Mouse (Mus musculus) limb, embryonic 12.5 days (tissue): ENCODE measurements at regions not wholly inside any gene's neighbourhood (a gene's known extent, or its start where the extent isn't known, plus 50 kb on each side); places are given as distances from the start of the nearest gene placed in this dataset.

Source experiments
- ATAC-seq: fragments of 200-750 bp; cut with Nextera tagmentation; 2 replicates; pipeline ENCODE4 v1.8.0; 2017; ENCODE audit warnings: low read depth, moderate TSS enrichment; ENCODE audit not compliant: insufficient number of reproducible peaks, insufficient read depth, low FRiP score, low TSS enrichment
- H3K27ac ChIP-seq: fragments of 300-500 bp; sonication (generic); 2 replicates; pipeline ENCODE4 v1.5.1; 2016; ENCODE audit warnings: mild to moderate bottlenecking, moderate library complexity
- H3K27me3 ChIP-seq: fragments of 300-500 bp; sonication (generic); 2 replicates; pipeline ENCODE4 v1.6.1; 2016; ENCODE audit warnings: mild to moderate bottlenecking, moderate library complexity
- H3K36me3 ChIP-seq: fragments of 300-500 bp; sonication (generic); 2 replicates; pipeline ENCODE4 v1.6.1; 2016; ENCODE audit warnings: mild to moderate bottlenecking, moderate library complexity
- H3K4me1 ChIP-seq: fragments of 300-500 bp; sonication (generic); replicated peaks from 2 replicates; pipeline ENCODE4 v1.6.1; 2016
- H3K4me2 ChIP-seq: fragments of 300-500 bp; sonication (generic); 2 replicates; pipeline ENCODE4 v1.6.1; 2016; ENCODE audit warnings: mild to moderate bottlenecking, moderate library complexity
- H3K4me3 ChIP-seq: fragments of 300-500 bp; sonication (generic); replicated peaks from 2 replicates; pipeline ENCODE4 v1.5.1; 2016; ENCODE audit warnings: mild to moderate bottlenecking
- H3K9ac ChIP-seq: fragments of 300-500 bp; sonication (generic); replicated peaks from 2 replicates; pipeline ENCODE4 v1.6.1; 2016; ENCODE audit warnings: mild to moderate bottlenecking, moderate library complexity
- H3K9me3 ChIP-seq: fragments of 300-500 bp; sonication (generic); 2 replicates; pipeline ENCODE4 v1.6.1; 2016; ENCODE audit warnings: mild to moderate bottlenecking, moderate library complexity
- WGBS: fragments of 180-500 bp; shearing (Covaris S2); methylation state at CpG from one replicate; pipeline ENCODE4 v1.1.7; 2016; 5-methylcytosine and 5-hydroxymethylcytosine counted together

DNA sequence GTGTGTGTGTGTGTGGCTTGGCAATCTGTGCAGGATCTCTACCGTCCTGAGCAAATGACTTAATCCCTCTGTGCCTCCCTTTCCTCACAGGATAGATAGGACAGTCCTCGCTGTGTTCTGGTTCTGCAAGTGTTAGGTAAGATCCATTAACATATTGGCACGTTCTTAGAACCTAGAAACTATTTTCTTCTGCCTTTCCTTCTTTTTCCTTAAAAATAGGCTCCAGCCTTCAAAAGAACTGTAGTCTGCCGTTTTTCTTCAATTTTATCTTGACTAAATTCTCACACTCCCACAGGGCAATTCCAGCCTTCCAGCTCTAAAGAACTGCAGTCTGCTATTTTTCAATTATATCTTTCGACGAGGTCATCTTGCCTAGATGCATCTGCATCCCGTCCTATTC, 227.6 kb upstream of the Clint1 start:
- no peak overlapping the region for H3K9ac ChIP-seq
- no peaks in the 10 kb centered on the region for H3K27me3 ChIP-seq
- no peak overlapping the region for H3K4me2 ChIP-seq
- H3K4me3 ChIP-seq, result no peak overlapping the region
- H3K4me1 ChIP-seq, result no peaks in the 10 kb centered on the region
- 76% methylated on average over 7 of the region's 7 CpGs for WGBS
- ATAC-seq, result no peak
- H3K36me3 ChIP-seq, result no peaks in the 10 kb centered on the region
- H3K27ac ChIP-seq, result no peak overlapping the region
- no peaks in the 10 kb centered on the region for H3K9me3 ChIP-seq

GRCm38 (mm10) chr11:45629250-45629649, 222.6 kb upstream of the Clint1 start:
- 29% methylated on average over 1 of the region's 1 CpGs for WGBS
- no peaks in the 10 kb centered on the region for H3K27me3 ChIP-seq
- H3K9me3 ChIP-seq, result no peaks in the 10 kb centered on the region
- no peak overlapping the region for H3K27ac ChIP-seq
- no peaks in the 10 kb centered on the region for H3K36me3 ChIP-seq
- no peak overlapping the region for H3K9ac ChIP-seq
- no peak for ATAC-seq
- no peak overlapping the region for H3K4me2 ChIP-seq
- no peak overlapping the region for H3K4me3 ChIP-seq
- H3K4me1 ChIP-seq, result no peaks in the 10 kb centered on the region

- Histone ChIP-seq H3K4me1 (0 out of 2 replicates have a peak, but pooled peaks cover 8% of the 10 kb centered on the region), H3K4me2 (no peak overlapping the region), H3K9ac (no peak overlapping the region), H3K27ac (no peak overlapping the region), H3K27me3 (no peaks in the 10 kb centered on the region), H3K36me3 (no peaks in the 10 kb centered on the region), H3K4me3 (no peak overlapping the region), H3K9me3 (no peaks in the 10 kb centered on the region)
- WGBS, result 87% methylated on average over 10 of the region's 10 CpGs
- ATAC-seq, result no peak
Observed at GRCm38 (mm10) chr11:45634535-45635235, 217.2 kb upstream of the Clint1 start.

DNA sequence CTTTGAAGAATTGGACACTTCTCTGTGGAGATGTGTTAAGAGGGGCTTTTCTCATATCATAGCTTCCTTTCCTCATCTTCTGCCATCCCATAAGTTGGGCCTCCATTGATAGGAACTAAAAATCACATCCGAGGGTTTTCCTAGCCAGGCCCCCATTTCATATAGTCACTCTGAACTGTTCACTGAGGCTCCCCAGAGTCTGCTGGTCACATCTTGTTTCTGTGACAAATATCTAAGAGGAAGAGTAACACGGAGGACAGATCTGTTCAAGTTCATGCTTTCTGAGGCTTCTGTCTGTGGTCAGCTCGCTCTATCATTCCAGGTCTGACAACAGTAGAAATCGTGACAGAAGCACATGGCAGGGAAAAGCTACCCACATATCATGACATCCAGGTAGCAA, 216.0 kb upstream of the Clint1 start:
- peaks cover 14% of the 10 kb centered on the region; the same call in 1 of the 2 replicates for H3K4me1 ChIP-seq
- H3K4me2 ChIP-seq, result no peak overlapping the region
- no peaks in the 10 kb centered on the region for H3K9me3 ChIP-seq
- no peaks in the 10 kb centered on the region for H3K27me3 ChIP-seq
- no peak for ATAC-seq
- 88% methylated on average over 4 of the region's 4 CpGs for WGBS
- no peak overlapping the region for H3K4me3 ChIP-seq
- H3K36me3 ChIP-seq, result no peaks in the 10 kb centered on the region
- no peak overlapping the region for H3K9ac ChIP-seq
- H3K27ac ChIP-seq, result no peak overlapping the region

- WGBS, result 78% methylated on average over 6 of the region's 6 CpGs
- H3K36me3 ChIP-seq, result no peaks in the 10 kb centered on the region
- no peaks in the 10 kb centered on the region for H3K27me3 ChIP-seq
- no peak overlapping the region for H3K4me2 ChIP-seq
- no peak for ATAC-seq
- H3K27ac ChIP-seq, result no peak overlapping the region
- no peak overlapping the region for H3K9ac ChIP-seq
- peaks cover 14% of the 10 kb centered on the region; the same call in 1 of the 2 replicates for H3K4me1 ChIP-seq
- no peaks in the 10 kb centered on the region for H3K9me3 ChIP-seq
- no peak overlapping the region for H3K4me3 ChIP-seq
Observed at GRCm38 (mm10) chr11:45639236-45639635, 212.6 kb upstream of the Clint1 start.

DNA sequence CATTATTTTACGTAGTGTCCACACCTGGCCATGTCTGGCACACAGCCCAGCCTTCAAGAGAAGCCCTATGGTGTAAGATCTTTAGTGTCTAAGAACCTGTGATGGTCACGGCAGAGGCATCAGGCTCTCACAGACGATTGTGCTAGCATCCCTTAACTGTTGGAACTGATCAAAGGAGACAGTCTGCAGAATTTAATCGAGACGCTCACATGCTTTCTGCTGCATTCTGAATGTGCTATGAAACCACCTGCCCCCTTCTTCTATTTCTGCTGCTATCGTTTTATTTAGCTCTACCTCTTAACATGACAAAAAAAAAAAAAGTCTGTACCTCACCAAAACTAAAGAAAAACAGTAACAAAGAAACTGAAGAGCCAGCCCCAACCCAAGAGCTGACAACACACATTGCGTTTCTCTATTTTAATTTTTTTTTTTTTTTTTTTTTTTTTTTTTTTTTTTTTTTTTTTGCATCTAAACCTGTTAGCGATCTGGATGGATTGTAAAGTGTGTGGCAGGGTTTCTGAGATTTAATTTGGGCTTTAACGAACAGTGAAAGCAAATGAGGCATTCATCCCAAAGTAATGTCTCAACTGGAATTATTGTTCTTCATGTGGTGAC, 209.6 kb upstream of the Clint1 start:
- H3K4me2 ChIP-seq, result no peak overlapping the region
- H3K4me3 ChIP-seq, result no peak overlapping the region
- H3K36me3 ChIP-seq, result no peaks in the 10 kb centered on the region
- no peaks in the 10 kb centered on the region for H3K27me3 ChIP-seq
- H3K9ac ChIP-seq, result no peak overlapping the region
- no peak for ATAC-seq
- WGBS, result 80% methylated on average over 9 of the region's 9 CpGs
- no peaks in the 10 kb centered on the region for H3K9me3 ChIP-seq
- H3K4me1 ChIP-seq, result peaks cover 14% of the 10 kb centered on the region; the same call in 1 of the 2 replicates
- H3K27ac ChIP-seq, result no peak overlapping the region

DNA sequence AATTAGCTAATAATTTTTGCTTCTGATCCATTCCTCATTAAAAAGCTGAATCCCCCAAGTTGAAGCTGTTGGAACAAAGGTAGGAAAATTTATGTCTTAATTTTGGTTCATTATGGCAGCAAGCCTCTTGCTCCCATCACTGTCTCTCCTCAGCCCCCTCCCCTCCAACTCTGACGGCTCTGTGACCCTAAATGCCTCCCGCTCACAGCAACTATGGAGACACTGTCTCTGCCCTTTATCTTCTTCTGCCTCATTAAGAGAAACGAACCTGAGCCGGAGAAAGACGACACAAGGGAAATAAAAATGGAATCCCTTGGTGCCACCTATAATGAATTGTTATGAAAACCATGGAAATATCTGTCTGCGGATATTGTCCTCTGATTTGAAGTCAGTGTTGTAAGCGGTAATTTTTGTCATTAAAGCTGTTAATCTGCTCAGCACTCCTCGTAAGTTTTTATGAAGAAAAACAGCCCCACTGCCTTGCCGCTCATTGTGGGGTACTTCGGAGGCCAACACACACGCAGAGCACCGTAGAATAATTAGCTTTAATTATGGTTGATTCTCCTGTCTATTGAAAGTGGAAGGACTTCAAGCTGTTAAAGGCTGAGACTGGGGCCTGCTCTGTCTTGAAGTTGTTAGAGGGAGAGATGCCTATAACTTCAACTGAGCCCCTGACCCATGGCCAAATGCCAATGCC, 208.1 kb upstream of the Clint1 start:
- Histone ChIP-seq H3K9me3 (no peaks in the 10 kb centered on the region), H3K4me3 (no peak overlapping the region), H3K9ac (no peak overlapping the region), H3K27ac (no peak overlapping the region), H3K27me3 (no peaks in the 10 kb centered on the region), H3K4me1 (peaks cover 6% of the 10 kb centered on the region; the same call in 1 of the 2 replicates), H3K4me2 (no peak overlapping the region), H3K36me3 (no peaks in the 10 kb centered on the region)
- WGBS, result 47% methylated on average over 12 of the region's 12 CpGs
- no peak for ATAC-seq

DNA sequence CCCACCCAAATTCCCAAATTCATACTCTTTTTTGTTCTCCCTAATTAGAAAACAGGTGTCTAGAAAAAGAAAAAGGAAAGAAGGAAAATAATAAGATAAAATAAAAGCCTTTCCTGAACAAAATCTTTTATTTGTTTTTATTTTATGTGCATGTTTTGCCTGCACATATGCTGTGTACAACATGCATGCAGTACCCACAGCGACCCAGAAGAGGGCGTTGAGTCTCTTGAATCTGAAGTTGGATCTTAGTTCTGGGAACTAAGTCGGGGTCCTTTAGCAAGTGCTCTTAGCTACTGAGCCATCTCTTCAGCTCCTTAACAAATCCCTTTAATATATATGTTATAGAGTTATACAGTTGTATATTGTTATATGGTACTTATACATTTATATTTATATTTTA, 206.0 kb upstream of the Clint1 start:
- Histone ChIP-seq H3K9ac (no peak overlapping the region), H3K4me3 (no peak overlapping the region), H3K9me3 (no peaks in the 10 kb centered on the region), H3K27me3 (no peaks in the 10 kb centered on the region), H3K27ac (no peak overlapping the region), H3K4me2 (no peak overlapping the region), H3K36me3 (no peaks in the 10 kb centered on the region), H3K4me1 (no peaks in the 10 kb centered on the region)
- WGBS, result 72% methylated on average over 3 of the region's 3 CpGs
- no peak for ATAC-seq

DNA sequence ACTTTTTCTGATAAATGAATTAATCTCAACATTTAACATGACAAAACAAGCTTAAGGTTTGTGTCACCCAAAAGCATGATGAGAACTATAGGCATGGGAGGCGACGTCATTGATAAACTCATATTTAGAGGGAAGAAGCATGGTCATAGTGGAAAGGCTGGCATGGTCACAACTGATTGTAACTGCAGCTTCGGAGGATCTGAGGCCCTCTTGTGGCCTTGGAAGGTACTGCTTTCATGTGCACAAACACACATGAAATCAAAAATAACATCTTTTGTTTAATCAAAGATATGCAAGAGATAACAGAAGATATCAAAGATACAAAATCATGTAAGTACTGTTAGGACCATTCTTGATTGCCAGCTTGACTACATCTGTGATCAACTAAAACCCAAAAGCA, 204.0 kb upstream of the Clint1 start:
- no peak for ATAC-seq
- Histone ChIP-seq H3K4me2 (no peak overlapping the region), H3K4me1 (no peaks in the 10 kb centered on the region), H3K27ac (no peak overlapping the region), H3K9ac (no peak overlapping the region), H3K27me3 (no peaks in the 10 kb centered on the region), H3K4me3 (no peak overlapping the region), H3K36me3 (no peaks in the 10 kb centered on the region), H3K9me3 (no peaks in the 10 kb centered on the region)
- WGBS, result 71% methylated on average over 3 of the region's 3 CpGs

- no peak overlapping the region for H3K27ac ChIP-seq
- 90% methylated on average over 4 of the region's 4 CpGs for WGBS
- no peaks in the 10 kb centered on the region for H3K4me1 ChIP-seq
- H3K9ac ChIP-seq, result no peak overlapping the region
- H3K4me3 ChIP-seq, result no peak overlapping the region
- no peaks in the 10 kb centered on the region for H3K9me3 ChIP-seq
- ATAC-seq, result no peak
- H3K27me3 ChIP-seq, result no peaks in the 10 kb centered on the region
- no peaks in the 10 kb centered on the region for H3K36me3 ChIP-seq
- H3K4me2 ChIP-seq, result no peak overlapping the region
Observed at GRCm38 (mm10) chr11:45656260-45656659, 195.6 kb upstream of the Clint1 start.

DNA sequence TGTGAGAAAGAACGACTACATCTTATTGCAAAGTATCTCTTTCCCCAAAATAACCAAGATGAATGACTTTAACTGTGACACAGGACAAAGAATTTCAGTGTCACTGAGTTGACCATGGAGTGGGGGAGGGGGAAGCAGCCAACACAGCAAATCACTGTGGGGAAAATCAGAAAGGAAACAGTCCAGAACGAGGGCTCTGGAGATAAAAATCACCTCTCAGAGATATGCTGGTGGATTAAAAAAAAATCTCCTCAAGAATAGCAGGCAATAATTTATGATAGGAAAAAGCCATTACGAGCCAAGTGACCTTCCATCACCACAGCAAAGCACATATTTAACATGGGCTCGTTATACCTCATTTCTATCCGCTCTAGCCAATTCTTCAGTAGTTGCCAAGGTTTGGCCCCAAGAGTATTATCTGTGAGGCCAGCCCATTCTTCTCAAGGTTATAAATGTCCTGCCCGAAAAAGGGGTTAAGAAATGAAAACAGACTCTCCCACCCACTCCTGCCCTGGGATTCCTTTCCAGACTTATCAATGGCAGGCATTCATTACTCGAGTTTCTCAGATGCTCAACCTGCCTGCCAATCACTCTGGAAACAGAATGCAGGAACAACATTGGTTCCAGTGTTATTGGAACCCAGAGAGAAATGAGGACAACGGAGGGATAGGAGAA, 181.6 kb upstream of the Clint1 start:
- Histone ChIP-seq H3K4me2 (no peak overlapping the region), H3K9ac (no peak overlapping the region), H3K9me3 (no peaks in the 10 kb centered on the region), H3K4me3 (no peak overlapping the region), H3K27ac (no peak overlapping the region), H3K36me3 (no peaks in the 10 kb centered on the region), H3K27me3 (no peaks in the 10 kb centered on the region), H3K4me1 (0 out of 2 replicates have a peak, but pooled peaks cover 5% of the 10 kb centered on the region)
- 49% methylated on average over 8 of the region's 8 CpGs for WGBS
- ATAC-seq, result no peak
